Mouse (Mus musculus): ENCODE data around the gene Cnot3. TPM values are rescaled to one million over a fixed set of nuclear protein-coding genes. Genes with fewer than 3 reads are reported as not detected.
"Not testable (repeated sequence)": the region's sequence is repeated elsewhere in the genome, so short reads cannot be mapped to it uniquely, and the experiment has no call there.

The Cnot3 gene
- polyA plus RNA-seq, 1 experiment from 2014 or later = 47.3 TPM

DNA sequence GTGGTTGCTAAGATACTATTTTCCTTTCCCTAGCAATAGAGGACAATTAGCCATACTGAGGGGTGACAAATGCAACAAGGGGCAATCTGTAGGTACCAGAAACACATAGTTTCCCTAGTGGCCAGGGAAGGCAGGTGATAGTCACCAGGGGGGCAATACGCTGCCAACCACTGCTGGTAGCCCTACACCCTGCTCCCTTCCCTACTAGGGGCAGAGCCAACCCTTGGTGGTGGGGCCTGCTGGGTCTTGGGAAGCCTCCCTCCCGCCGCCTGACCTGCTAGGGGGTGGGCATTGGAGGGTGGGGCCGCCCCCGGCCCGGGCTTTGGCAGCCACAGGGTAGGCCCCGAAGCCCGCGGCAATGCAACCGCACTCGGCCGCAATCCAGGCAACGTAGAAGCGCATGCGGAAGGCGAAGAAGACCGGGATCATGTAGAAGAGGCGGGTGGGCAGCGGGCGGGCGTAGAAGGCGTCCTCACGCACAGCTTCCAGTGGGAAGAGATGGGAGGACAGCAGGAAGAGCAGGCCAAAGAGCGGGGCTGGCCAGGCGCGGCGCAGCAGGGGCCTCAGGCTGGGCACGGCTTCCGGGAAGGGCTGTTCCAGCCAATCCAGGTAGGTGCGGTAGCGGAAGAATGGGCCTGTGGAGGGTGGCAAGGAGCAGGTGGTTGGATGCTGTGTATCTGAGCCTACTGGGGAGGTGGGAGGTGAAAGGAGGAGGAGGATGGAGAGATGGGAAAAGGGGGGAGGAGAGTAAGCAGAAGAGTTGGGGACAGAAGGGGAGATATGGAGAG is 40.5 kb downstream of the Cnot3 start:
- Histone ChIP-seq H3K4me2 (no peak overlapping the region), H3K4me3 (no peak overlapping the region), H3K27ac (replicated peaks) (peak overlapping the region; percentile 76), H3K9me3 (no peaks in the 10 kb centered on the region), H3K4me1 (replicated peaks) (peaks cover 20% of the 10 kb centered on the region), H3K9ac (no peak overlapping the region), H3K27me3 (no peaks in the 10 kb centered on the region), H3K36me3 (peaks cover 29% of the 10 kb centered on the region)
- WGBS = 79% methylated on average over 31 of the region's 31 CpGs
- no peak for ATAC-seq (ENCODE audit: low FRiP score, low read depth)

DNA sequence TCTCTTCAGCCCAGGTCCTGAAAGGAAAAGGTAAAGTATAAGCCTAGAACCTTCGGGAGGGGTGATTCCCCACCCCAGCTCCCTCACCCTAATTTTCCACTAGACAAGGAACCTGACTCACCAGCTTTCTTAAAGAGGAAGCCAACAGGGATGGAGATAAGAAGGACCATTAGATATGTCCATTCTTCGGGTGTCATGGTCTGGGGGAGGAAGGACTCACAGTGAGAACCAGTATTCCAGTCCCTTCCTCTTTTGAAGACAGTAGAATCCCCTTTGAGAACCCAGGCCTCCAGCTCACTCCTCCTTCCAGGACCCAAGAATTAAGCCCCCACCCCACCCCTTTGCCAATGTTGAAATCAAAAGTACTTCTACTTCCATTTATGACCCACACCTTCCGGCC is 46.9 kb downstream of the Cnot3 start:
- no peak for ATAC-seq (ENCODE audit: low FRiP score, low read depth)
- Histone ChIP-seq H3K4me3 (peak overlapping the region; percentile 85), H3K27ac (replicated peaks) (peak overlapping the region; percentile 95), H3K4me1 (replicated peaks) (peaks cover 30% of the 10 kb centered on the region), H3K4me2 (peak overlapping the region; percentile 68), H3K27me3 (no peaks in the 10 kb centered on the region), H3K9me3 (no peaks in the 10 kb centered on the region), H3K36me3 (peaks cover 21% of the 10 kb centered on the region), H3K9ac (peak overlapping the region; percentile 94)
- WGBS = 37% methylated on average over 3 of the region's 3 CpGs

DNA sequence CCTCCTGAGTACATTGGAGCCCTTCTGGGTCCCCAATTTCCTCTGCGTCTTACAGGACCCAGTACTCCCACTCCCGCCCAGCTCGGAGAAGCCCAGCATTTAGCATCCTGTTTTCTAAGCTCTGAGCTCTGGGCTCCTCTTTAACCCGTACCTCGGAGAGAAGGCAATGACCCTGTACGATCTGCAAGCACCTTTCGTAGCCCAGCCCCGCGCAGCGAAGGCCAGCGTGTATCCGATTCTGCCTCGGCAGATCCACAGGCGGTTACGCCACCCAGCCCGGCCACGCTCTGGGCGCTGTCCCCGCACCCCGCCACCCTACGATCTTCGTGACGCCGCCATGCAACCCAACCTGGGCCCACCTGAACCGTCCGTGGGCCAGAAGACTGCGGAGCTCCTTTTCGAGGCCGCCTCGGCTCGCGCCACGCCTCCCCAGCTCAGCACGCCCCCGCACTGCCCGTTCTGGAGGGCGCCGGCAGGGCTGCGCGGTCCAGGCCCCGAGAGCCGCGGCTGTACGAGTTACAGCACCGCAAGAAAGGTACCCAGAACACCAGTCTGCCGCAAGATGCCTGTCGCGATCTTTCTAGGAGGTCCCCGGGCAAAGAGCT is 47.4 kb downstream of the Cnot3 start, which contains the start of gene Tsen34:
TSS of gene Tsen34 (plus strand) at position 482 of the 605 bp plus-strand sequence.
- peak within 1 kb of the TSS; percentile 95 for H3K27ac ChIP-seq (replicated peaks)
- H3K9me3 ChIP-seq = no peaks in the 10 kb centered on the region
- peaks cover 33% of the 10 kb centered on the region for H3K4me1 ChIP-seq (replicated peaks)
- peak within 1 kb of the TSS; percentile 68 for H3K4me2 ChIP-seq
- peak; percentile 1; the same call in 1 of the 2 replicates for ATAC-seq (ENCODE audit: low FRiP score, low read depth)
- H3K36me3 ChIP-seq = peaks cover 25% of the 10 kb centered on the region
- under 1% methylated on average over 49 of the region's 49 CpGs for WGBS
- H3K4me3 ChIP-seq = peak within 1 kb of the TSS; percentile 85
- no peaks in the 10 kb centered on the region for H3K27me3 ChIP-seq
- H3K9ac ChIP-seq = peak within 1 kb of the TSS; percentile 94

DNA sequence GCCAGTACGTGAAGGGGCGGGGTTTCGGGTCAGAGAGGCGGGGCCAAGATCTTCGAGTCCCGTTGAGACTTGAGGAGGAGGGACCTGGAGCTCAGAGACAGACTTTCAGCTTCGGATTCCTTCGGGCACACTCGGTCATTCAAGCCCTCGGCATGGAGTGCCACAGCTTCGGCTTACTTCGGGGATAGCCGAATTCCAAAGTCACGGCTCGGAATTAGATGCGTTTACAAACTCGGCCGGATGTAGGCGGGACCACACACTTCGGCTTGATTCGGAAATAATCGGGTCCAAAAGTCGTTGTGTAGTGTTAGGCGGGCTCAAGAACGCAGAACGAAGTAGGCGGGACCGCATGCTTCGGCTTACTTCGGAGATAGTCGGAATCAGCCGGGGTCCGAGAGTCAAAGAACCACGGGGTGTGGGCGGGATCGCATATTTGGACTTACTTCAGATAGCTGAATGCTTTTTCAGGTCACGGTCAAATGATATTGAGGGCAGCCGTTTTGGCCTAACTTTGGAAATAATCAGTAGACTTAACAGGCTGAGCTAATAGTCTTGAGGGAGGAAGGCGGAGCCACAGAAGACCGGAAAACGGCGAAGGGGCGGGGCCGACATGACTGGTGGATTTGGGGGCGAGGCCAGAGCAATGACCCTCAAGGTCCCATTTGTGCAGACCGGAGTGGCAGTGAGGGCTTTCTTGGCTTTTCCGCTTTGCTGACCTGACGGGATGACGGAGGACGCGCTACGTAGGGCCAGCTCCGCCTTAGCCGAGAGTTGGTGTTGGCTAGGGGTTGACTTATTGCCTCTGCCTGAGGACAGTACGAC is 48.1 kb downstream of the Cnot3 start, which contains the start of gene Mboat7:
TSS of gene Mboat7 (minus strand) at position 537 of the 822 bp plus-strand sequence.
- WGBS = under 1% methylated on average over 55 of the region's 55 CpGs
- Histone ChIP-seq H3K4me3 (peak within 1 kb of the TSS; percentile 85), H3K27me3 (no peaks in the 10 kb centered on the region), H3K27ac (replicated peaks) (peak within 1 kb of the TSS; percentile 95), H3K4me1 (replicated peaks) (peaks cover 36% of the 10 kb centered on the region), H3K9me3 (no peaks in the 10 kb centered on the region), H3K9ac (peak within 1 kb of the TSS; percentile 94), H3K36me3 (peaks cover 27% of the 10 kb centered on the region), H3K4me2 (peak within 1 kb of the TSS; percentile 68)
- ATAC-seq (ENCODE audit: low FRiP score, low read depth) = peak; percentile 94

DNA sequence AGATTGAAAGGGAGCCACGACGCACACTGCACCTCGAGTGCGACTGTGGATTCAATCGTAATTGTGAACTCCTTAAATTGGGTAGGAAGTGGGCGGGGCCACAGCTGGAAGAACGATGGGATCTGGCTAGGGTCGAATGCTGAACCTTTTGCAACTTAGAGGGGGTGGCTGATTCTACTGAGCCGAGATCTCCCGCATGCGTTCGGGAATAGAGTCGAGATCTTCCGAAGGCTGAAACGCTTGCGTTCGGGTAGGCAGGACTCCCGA is 48.7 kb downstream of the Cnot3 start:
- Histone ChIP-seq H3K27ac (replicated peaks) (peak overlapping the region; percentile 95), H3K27me3 (no peaks in the 10 kb centered on the region), H3K4me3 (peak overlapping the region; percentile 85), H3K36me3 (peaks cover 26% of the 10 kb centered on the region), H3K4me2 (peak overlapping the region; percentile 68), H3K9me3 (no peaks in the 10 kb centered on the region), H3K9ac (peak overlapping the region; percentile 94), H3K4me1 (replicated peaks) (peaks cover 36% of the 10 kb centered on the region)
- under 1% methylated on average over 18 of the region's 18 CpGs for WGBS
- ATAC-seq (ENCODE audit: low FRiP score, low read depth) = no peak; the same call in 1 of the 2 replicates

DNA sequence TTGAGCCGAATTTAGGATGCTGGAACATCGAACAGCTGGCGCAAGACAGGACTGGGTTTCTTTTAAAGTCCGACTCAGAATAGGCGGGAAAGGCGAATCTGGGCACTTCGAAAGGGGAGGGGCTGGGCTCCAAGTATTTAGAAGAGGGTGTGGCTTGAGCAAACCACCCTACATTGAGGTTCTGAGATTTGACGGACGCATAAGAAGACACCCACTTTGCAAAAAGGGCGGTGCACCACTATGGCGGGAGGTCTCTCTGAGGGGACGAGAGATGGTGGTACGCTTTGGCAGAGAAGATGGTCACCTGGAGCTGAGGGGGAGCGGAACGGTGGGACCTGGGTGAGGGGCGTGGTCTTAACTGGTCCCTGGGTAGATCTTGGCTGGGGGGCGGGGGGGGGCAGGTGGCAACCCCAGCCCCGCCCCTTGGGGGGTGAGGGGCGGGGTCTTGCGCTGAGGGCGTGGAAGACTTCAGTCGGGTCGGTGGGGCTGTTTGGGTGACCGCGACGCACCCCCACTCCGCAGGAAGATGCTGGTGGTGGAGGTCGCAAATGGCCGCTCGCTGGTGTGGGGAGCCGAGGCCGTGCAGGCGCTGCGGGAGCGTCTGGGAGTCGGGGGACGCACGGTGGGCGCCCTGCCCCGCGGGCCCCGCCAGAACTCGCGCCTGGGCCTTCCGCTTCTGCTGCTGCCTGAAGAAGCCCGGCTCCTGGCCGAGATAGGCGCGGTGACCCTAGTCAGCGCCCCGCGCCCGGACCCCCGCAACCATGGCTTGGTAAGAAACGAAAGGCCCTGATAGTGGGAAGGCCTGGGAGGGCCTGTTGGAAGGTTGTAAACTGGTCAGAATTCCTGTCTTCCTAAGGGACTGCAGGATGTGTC is 49.2 kb downstream of the Cnot3 start:
- H3K9me3 ChIP-seq = no peaks in the 10 kb centered on the region
- peaks cover 32% of the 10 kb centered on the region for H3K36me3 ChIP-seq
- H3K27me3 ChIP-seq = no peaks in the 10 kb centered on the region
- peak overlapping the region; percentile 94 for H3K9ac ChIP-seq
- H3K4me3 ChIP-seq = peak overlapping the region; percentile 85
- peak; percentile 35 for ATAC-seq (ENCODE audit: low FRiP score, low read depth)
- H3K4me1 ChIP-seq (replicated peaks) = peaks cover 36% of the 10 kb centered on the region
- 3% methylated on average over 54 of the region's 55 CpGs for WGBS
- H3K27ac ChIP-seq (replicated peaks) = peak overlapping the region; percentile 95
- H3K4me2 ChIP-seq = peak overlapping the region; percentile 68

DNA sequence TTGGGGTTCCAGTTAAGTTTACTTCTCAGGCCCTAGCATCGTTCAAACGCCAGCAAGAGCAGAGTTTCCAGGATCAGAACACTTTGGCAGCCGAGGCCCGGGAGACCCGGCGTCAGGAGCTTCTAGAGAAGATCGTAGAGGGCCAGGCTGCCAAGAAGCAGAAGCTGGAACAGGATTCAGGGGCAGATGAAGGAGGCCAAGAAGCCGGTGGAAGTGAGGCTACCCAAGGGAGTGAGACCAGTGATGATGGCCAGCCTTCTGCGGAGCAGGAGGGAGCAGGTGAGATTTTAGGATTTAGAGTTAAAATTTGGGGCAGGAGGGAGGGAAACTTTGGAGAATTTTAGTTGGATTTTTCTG is 49.9 kb downstream of the Cnot3 start:
- 8% methylated on average over 9 of the region's 9 CpGs for WGBS
- H3K36me3 ChIP-seq = peaks cover 36% of the 10 kb centered on the region
- not testable (repeated sequence) for H3K27me3 ChIP-seq; ATAC-seq (ENCODE audit: low FRiP score, low read depth); H3K9me3 ChIP-seq
- H3K9ac ChIP-seq = peak overlapping the region; percentile 94
- peaks cover 36% of the 10 kb centered on the region for H3K4me1 ChIP-seq (replicated peaks)
- H3K4me3 ChIP-seq = peak overlapping the region; percentile 85
- H3K27ac ChIP-seq (replicated peaks) = peak overlapping the region; percentile 95
- peak overlapping the region; percentile 68 for H3K4me2 ChIP-seq

DNA sequence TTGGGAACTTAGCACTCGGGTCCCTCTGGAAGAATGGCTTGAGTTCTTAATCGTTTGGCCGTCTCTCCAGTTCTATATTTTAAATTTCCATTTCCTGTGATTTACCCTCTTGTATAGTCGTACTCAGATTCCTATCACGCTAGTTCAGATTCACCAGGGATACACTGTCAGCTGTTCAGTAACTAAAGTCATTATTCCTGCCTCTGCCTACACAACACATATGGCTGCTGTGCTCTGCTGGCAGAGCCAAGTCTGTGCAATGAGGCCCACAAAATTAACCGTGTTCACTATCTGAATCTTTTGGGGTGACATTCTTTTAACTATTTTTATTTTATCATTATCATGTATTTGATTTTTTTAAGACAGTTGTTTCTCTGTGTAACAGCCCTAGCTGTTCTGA is 53.4 kb downstream of the Cnot3 start:
- no peak overlapping the region for H3K4me3 ChIP-seq
- H3K36me3 ChIP-seq = peaks cover 48% of the 10 kb centered on the region
- no peak overlapping the region for H3K9ac ChIP-seq
- no peak for ATAC-seq (ENCODE audit: low FRiP score, low read depth)
- no peak overlapping the region for H3K4me2 ChIP-seq
- peaks cover 24% of the 10 kb centered on the region for H3K4me1 ChIP-seq (replicated peaks)
- 96% methylated on average over 6 of the region's 6 CpGs for WGBS
- no peaks in the 10 kb centered on the region for H3K27me3 ChIP-seq
- H3K27ac ChIP-seq (replicated peaks) = no peak overlapping the region
- no peaks in the 10 kb centered on the region for H3K9me3 ChIP-seq

DNA sequence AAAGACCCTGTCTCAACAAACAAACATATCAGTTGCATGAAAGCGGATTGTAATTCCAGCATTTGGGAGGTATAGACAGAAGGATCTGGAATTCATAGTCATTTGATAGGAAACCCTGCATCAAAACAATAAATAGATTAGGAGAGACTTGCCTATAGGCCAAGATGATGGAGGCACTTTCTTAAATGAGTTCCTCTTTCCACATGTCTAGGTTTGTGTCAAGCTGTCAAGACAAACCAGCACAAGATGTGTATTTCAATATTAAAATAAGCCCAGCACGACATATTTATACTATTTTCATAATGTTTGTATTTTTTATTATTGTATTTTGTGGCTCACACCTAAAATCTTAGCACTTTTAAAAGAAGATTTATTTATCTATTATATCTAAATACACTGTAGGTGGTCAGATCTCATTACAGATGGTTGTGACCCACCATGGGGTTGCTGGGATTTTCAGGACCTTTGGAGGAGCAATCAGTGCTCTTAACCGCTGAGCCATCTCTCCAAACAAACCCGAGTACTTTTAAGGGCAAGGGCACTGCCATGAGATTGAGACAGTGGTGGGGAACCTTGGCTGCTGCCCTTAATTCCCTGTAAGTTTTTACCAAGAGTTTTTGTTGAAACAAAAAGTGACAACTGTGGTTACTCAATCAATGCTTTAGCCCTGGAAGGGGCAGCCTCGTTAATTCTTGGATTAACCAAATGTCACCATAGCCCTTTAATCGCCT is 58.2 kb downstream of the Cnot3 start:
- Histone ChIP-seq H3K27ac (replicated peaks) (peak overlapping the region; percentile 95), H3K27me3 (no peaks in the 10 kb centered on the region), H3K4me3 (peak overlapping the region; percentile 94), H3K9ac (peak overlapping the region; percentile 82), H3K4me1 (replicated peaks) (peaks cover 29% of the 10 kb centered on the region), H3K4me2 (peak overlapping the region; percentile 90), H3K36me3 (peaks cover 53% of the 10 kb centered on the region), H3K9me3 (no peaks in the 10 kb centered on the region)
- 22% methylated on average over 6 of the region's 6 CpGs for WGBS
- peak; percentile 52 for ATAC-seq (ENCODE audit: low FRiP score, low read depth)

DNA sequence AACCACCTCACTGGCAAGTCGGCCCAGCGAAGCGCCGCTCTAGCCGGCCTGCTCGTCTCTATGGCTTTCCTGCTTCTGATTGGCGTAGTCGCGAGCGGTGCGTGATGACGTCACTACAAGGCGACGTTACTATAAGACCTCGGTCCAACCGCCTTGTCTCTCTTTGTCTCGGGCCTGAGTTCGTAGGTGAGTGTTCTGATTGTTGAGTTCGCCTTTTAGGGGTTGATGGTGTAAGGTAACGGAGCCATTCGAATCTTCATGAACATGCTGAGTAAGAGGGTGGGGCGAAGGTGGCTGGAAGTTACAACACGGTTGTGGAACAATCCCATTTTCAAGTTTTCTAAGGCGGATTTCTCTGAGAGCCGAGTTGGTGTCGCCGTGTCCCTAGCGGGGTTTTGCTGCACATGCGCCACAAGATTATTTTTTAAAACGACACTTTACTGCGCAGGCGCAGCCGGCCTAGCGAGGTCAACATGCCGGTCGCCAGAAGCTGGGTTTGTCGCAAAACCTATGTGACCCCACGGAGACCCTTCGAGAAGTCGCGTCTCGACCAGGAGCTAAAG is 58.9 kb downstream of the Cnot3 start, which contains the start of gene Rps9:
TSS of gene Rps9 (plus strand) at position 115 of the 563 bp plus-strand sequence.
- Histone ChIP-seq H3K4me3 (peak within 1 kb of the TSS; percentile 94), H3K27me3 (no peaks in the 10 kb centered on the region), H3K9me3 (no peaks in the 10 kb centered on the region), H3K27ac (replicated peaks) (peak within 1 kb of the TSS; percentile 95), H3K36me3 (peaks cover 48% of the 10 kb centered on the region), H3K4me2 (peak within 1 kb of the TSS; percentile 90), H3K9ac (peak within 1 kb of the TSS; percentile 82), H3K4me1 (replicated peaks) (peaks cover 29% of the 10 kb centered on the region)
- ATAC-seq (ENCODE audit: low FRiP score, low read depth) = peak; percentile 94
- under 1% methylated on average over 42 of the region's 42 CpGs for WGBS

Measured in hindbrain, embryonic 15.5 days (tissue).